Mouse (Mus musculus) liver, embryonic 14.5 days (tissue): ENCODE results near the gene Plcz1. TPM values are rescaled to one million over a fixed set of nuclear protein-coding genes. Genes with fewer than 3 reads are reported as not detected.

Experiments
- ATAC-seq: fragments of 200-750 bp; cut with Nextera tagmentation; 2 replicates; pipeline ENCODE4 v1.8.0; 2017; ENCODE audit warnings: moderate number of reproducible peaks, mild to moderate bottlenecking, moderate library complexity; ENCODE audit not compliant: insufficient read depth
- DNase-seq, 3 experiments: peaks; one replicate each; pipeline ENCODE4 v3.0.0-alpha.2; 2012 to 2013; ENCODE audit warnings: low read depth in 3 of 3, low spot score in 3 of 3
- H3K27ac ChIP-seq: fragments of 300-500 bp; sonication (generic); 2 replicates; pipeline ENCODE4 v1.5.1; 2014; ENCODE audit warnings: moderate library complexity, mild to moderate bottlenecking, control low read depth, inconsistent platforms
- H3K27me3 ChIP-seq: fragments of 300-500 bp; sonication (generic); 2 replicates; pipeline ENCODE4 v1.6.1; 2014; ENCODE audit warnings: mild to moderate bottlenecking, low read length, moderate library complexity; ENCODE audit not compliant: control insufficient read depth, insufficient read depth
- H3K36me3 ChIP-seq: fragments of 300-500 bp; sonication (generic); replicated peaks from 2 replicates; pipeline ENCODE4 v1.6.1; 2014; ENCODE audit warnings: low read depth; ENCODE audit not compliant: control insufficient read depth, insufficient read depth
- H3K4me1 ChIP-seq, 2 experiments: fragments of 200-500 bp in 1 of 2; fragments of 300-500 bp in 1 of 2; sonication (generic) in 1 of 2; replicated peaks; 2 replicates each; pipeline ENCODE4 v1.6.1; 2012 to 2014; ENCODE audit warnings: antibody characterized with exemption in 1 of 2, inconsistent platforms in 1 of 2, low read length in 1 of 2; ENCODE audit not compliant: control insufficient read depth in 2 of 2, insufficient read depth in 2 of 2
- H3K4me2 ChIP-seq: fragments of 300-500 bp; sonication (generic); 2 replicates; pipeline ENCODE4 v1.6.1; 2014; ENCODE audit warnings: low read depth, mild to moderate bottlenecking, control low read depth, moderate library complexity
- H3K4me3 ChIP-seq, 2 experiments: fragments of 200-500 bp in 1 of 2; fragments of 300-500 bp in 1 of 2; sonication (generic) in 1 of 2; 2 replicates each; pipeline ENCODE4 v1.5.1; 2012 to 2014; ENCODE audit warnings: low read depth in 2 of 2, low read length in 2 of 2, mild to moderate bottlenecking in 2 of 2, control low read depth in 1 of 2, inconsistent platforms in 1 of 2, moderate library complexity in 1 of 2; ENCODE audit not compliant: insufficient read depth in 1 of 2
- H3K9ac ChIP-seq: fragments of 300-500 bp; sonication (generic); replicated peaks from 2 replicates; pipeline ENCODE4 v1.6.1; 2014; ENCODE audit warnings: mild to moderate bottlenecking, control low read depth, moderate library complexity
- H3K9me3 ChIP-seq: fragments of 300-500 bp; sonication (generic); 2 replicates; pipeline ENCODE4 v1.6.1; 2016; ENCODE audit warnings: low read length, mixed read lengths; ENCODE audit not compliant: control insufficient read depth
- CTCF ChIP-seq: IDR thresholded peaks from 2 replicates; pipeline ENCODE4 v1.5.1; 2016; ENCODE audit warnings: antibody characterized with exemption, low read depth, control low read depth
- EP300 ChIP-seq: IDR thresholded peaks from 2 replicates; pipeline ENCODE4 v1.6.1; 2016; ENCODE audit warnings: antibody characterized with exemption, low read depth
- WGBS: fragments of 180-500 bp; shearing (Covaris S2); extraction: QIAGEN DNeasy Blood & Tissue Kit; methylation state at CpG from one replicate; pipeline ENCODE4 v1.1.7; 2014; ENCODE audit not compliant: insufficient replicate concordance; 5-methylcytosine and 5-hydroxymethylcytosine counted together
- polyA plus RNA-seq, 2 experiments: library from polyadenylated mRNA; depleted of rRNA in 1 of 2; stranded (reverse) in 1 of 2; unstranded in 1 of 2; fragments of >200 nt; fragmentation: Nextera tagmentation in 1 of 2; extraction: Ambion mirVana in 1 of 2; gene quantifications; 2 replicates each; pipeline versions ENCODE4 v1.2.1 to v1.2.3; 2012 to 2014

Plcz1 gene
- polyA plus RNA-seq, 2 experiments = not detected

DNA sequence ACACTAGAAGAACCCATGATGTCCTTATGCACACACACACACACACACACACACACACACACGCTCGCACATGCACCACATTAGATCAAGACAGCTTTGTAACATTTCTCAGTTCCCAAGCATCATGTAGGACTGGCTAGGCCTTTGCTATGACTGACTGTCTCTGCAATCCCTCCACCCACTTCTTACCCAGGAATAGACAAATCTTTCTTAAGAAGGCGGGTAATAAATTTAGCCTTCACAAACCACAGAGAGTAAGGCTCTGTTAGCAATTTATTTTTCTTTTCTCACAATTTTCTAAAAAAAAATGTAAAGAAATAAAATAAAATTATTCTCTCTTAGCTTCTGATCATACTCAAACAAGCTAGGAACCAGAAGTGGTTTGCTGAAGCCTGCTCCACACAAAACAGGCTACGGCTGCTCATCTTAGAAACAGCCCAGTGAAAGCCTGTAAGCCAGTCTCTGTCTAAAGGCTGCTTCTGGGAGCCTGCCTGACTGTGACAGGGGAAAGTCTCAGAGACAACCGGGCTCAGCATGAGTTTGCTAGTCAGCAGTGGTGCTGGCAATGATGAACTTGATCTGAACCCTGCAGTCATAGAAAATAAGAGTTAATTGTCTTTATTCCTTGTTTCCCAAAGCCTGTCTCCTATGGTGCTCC, 13.1 kb upstream of the Plcz1 start:
- no peak for ATAC-seq
- Histone ChIP-seq H3K9ac (no peak overlapping the region), H3K27me3 (no peaks in the 10 kb centered on the region), H3K4me1 (no peaks in the 10 kb centered on the region; a peak in 1 of 4 replicates), H3K9me3 (no peaks in the 10 kb centered on the region), H3K4me2 (no peak overlapping the region), H3K36me3 (no peaks in the 10 kb centered on the region), H3K4me3 (no peak overlapping the region), H3K27ac (no peak overlapping the region)
- TF ChIP-seq EP300 (no peak), CTCF (no peak)
- WGBS = 57% methylated on average over 5 of the region's 5 CpGs
- DNase-seq = no peak

DNA sequence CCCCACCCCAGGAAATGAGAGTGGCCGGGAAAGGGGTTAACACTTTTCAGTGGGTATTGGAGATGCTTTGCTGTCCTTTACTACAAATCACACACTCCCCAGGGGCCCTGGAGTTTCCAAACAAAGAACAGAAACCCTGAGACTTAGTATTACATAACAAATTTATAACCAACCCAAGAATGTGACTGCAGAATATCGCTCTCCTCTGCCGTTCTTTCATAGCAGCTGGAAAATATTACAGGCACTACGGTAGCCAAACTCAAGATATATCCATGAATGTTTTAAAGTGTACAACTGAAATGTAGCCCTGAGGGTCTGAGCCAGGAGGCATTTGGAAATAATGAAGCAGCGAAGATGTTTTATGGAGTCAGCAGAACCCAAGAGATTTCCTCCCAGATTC, 10.2 kb upstream of the Plcz1 start:
- no peaks in the 10 kb centered on the region for H3K4me1 ChIP-seq
- H3K27me3 ChIP-seq = no peaks in the 10 kb centered on the region
- no peak overlapping the region for H3K27ac ChIP-seq
- H3K9me3 ChIP-seq = no peaks in the 10 kb centered on the region
- WGBS = 72% methylated on average over 5 of the region's 5 CpGs
- TF ChIP-seq EP300 (no peak), CTCF (no peak)
- no peak for ATAC-seq
- no peaks in the 10 kb centered on the region for H3K36me3 ChIP-seq
- H3K4me2 ChIP-seq = no peak overlapping the region
- DNase-seq = no peak
- no peak overlapping the region for H3K4me3 ChIP-seq
- no peak overlapping the region for H3K9ac ChIP-seq

DNA sequence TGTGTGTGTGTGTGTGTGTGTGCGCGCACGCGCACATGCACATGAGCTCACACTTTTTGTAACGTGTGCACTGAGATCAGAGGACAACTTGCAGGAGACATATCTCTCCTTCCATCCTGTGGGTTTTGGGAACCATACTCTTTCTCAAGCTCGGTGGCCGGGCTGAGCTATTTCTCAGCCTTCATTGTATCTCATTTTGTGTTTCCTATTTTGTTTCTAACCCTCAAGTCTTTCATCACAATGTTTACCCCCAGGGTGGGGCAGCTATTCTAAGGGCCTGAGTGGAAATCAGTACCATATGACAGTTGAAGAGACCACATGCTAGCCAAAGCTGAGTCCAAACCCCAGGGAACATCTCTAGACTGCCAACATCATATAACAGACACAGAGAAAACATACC, 305 bp downstream of the Plcz1 start, which contains the start of gene Capza3:
Gene Capza3, plus strand, starts transcription at position 301 of the 400 bp plus-strand sequence.
- H3K27me3 ChIP-seq = no peaks in the 10 kb centered on the region
- ATAC-seq (no peak), DNase-seq (no peak)
- H3K27ac ChIP-seq = no peak within 1 kb of the TSS
- no peak within 1 kb of the TSS for H3K4me2 ChIP-seq
- TF ChIP-seq CTCF = no peak
- TF ChIP-seq EP300 = no peak
- no peak within 1 kb of the TSS for H3K4me3 ChIP-seq
- no peaks in the 10 kb centered on the region for H3K9me3 ChIP-seq
- WGBS = 72% methylated on average over 7 of the region's 7 CpGs
- no peaks in the 10 kb centered on the region for H3K36me3 ChIP-seq
- H3K9ac ChIP-seq = no peak within 1 kb of the TSS
- no peaks in the 10 kb centered on the region for H3K4me1 ChIP-seq

DNA sequence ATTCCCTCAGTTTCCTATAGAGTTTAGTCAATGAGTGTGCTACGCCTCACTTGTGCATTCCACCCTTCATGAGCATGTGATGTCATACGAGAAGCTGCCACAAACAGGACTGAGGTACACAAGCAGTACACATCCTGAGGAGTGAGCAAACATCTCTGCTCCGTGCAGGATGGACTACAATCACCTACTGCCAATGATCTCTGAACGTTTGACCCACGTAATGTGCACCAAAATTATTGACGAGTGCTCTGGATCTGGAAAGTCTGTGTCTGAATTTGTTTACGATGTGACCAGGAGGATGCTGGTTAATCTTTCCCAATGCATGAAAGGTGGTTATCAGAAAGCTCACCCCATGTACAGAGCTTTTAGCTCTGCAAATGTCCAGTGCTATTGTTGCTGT, 16.9 kb downstream of the Plcz1 start:
- no peak overlapping the region for H3K9ac ChIP-seq
- TF ChIP-seq CTCF (no peak), EP300 (no peak)
- H3K9me3 ChIP-seq = no peaks in the 10 kb centered on the region
- H3K27ac ChIP-seq = no peak overlapping the region
- WGBS = 54% methylated on average over 7 of the region's 7 CpGs
- DNase-seq (no peak), ATAC-seq (no peak)
- no peaks in the 10 kb centered on the region for H3K36me3 ChIP-seq
- H3K27me3 ChIP-seq = no peaks in the 10 kb centered on the region
- H3K4me1 ChIP-seq = no peaks in the 10 kb centered on the region
- no peak overlapping the region for H3K4me2 ChIP-seq
- no peak overlapping the region for H3K4me3 ChIP-seq

DNA sequence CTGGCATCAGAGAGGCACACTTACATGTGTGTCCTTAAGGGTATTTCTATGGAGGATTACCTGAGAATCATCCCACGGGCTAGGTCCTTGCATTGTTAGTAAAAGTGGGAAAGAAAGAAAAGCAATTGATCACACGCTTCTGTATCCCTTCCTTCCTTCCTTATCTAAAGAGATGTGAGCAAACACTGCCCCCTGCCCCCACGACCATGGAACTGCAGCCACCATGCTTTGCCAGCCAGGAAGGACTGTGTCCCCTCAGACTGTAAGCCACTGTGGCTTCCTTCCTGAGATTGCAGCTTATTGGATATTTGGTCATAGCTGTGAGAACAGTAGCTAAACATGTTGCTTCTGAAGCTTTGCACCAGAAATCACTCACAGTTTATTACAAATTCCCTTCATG, 36.1 kb downstream of the Plcz1 start:
- H3K4me1 ChIP-seq = no peaks in the 10 kb centered on the region
- H3K9me3 ChIP-seq = no peaks in the 10 kb centered on the region
- no peak overlapping the region for H3K9ac ChIP-seq
- WGBS = 47% methylated on average over 3 of the region's 3 CpGs
- no peaks in the 10 kb centered on the region for H3K36me3 ChIP-seq
- no peaks in the 10 kb centered on the region for H3K27me3 ChIP-seq
- ATAC-seq (no peak), DNase-seq (no peak)
- no peak overlapping the region for H3K4me2 ChIP-seq
- TF ChIP-seq EP300 = no peak
- TF ChIP-seq CTCF = no peak
- H3K4me3 ChIP-seq = no peak overlapping the region
- H3K27ac ChIP-seq = no peak overlapping the region
